Mouse (Mus musculus) CH12.LX (cell line): ENCODE measurements around the gene Olfr684.

Source experiments
- CHD2 ChIP-seq: IDR thresholded peaks from 2 replicates; pipeline ENCODE4 v1.6.1; 2011; ENCODE audit warnings: low read length, improper control_type of control experiment
- CTCF ChIP-seq, 2 experiments: IDR thresholded peaks in 1 of 2; conservative IDR thresholded peaks in 1 of 2; 2 replicates each; pipeline ENCODE4 v1.5.1; 2011 to 2012; ENCODE audit warnings: low read depth in 2 of 2, low read length in 2 of 2, improper control_type of control experiment in 1 of 2, inconsistent platforms in 1 of 2, mild to moderate bottlenecking in 1 of 2, moderate library complexity in 1 of 2
- E2F4 ChIP-seq: IDR thresholded peaks from 2 replicates; pipeline ENCODE4 v1.6.1; 2011; ENCODE audit warnings: low read depth, low read length, improper control_type of control experiment; ENCODE audit not compliant: insufficient replicate concordance
- EP300 ChIP-seq: IDR thresholded peaks from 2 replicates; pipeline ENCODE4 v1.6.1; 2011; ENCODE audit warnings: low read length, improper control_type of control experiment
- JUND ChIP-seq: conservative IDR thresholded peaks from 2 replicates; pipeline ENCODE4 v1.6.1; 2011; ENCODE audit warnings: low read depth, low read length, improper control_type of control experiment
- MAZ ChIP-seq: IDR thresholded peaks from 2 replicates; pipeline ENCODE4 v1.6.1; 2012; ENCODE audit warnings: low read depth, mild to moderate bottlenecking, inconsistent platforms, low read length, improper control_type of control experiment, moderate library complexity
- NRF1 ChIP-seq: IDR thresholded peaks from 2 replicates; pipeline ENCODE4 v1.6.1; 2014; ENCODE audit warnings: low read depth, mild to moderate bottlenecking, inconsistent platforms, low read length, improper control_type of control experiment, moderate library complexity
- POLR2A ChIP-seq: IDR thresholded peaks from 2 replicates; pipeline ENCODE4 v1.6.1; 2011; ENCODE audit warnings: low read depth, mild to moderate bottlenecking, improper control_type of control experiment, low read length
- POLR2AphosphoS2 ChIP-seq: IDR thresholded peaks from 2 replicates; pipeline ENCODE4 v1.6.1; 2011; ENCODE audit warnings: low read depth, low read length, improper control_type of control experiment
- ZC3H11A ChIP-seq: IDR thresholded peaks from 2 replicates; pipeline ENCODE4 v1.6.1; 2012; ENCODE audit warnings: low read depth, mild to moderate bottlenecking, inconsistent platforms, low read length, improper control_type of control experiment
- ZKSCAN1 ChIP-seq: IDR thresholded peaks from 2 replicates; pipeline ENCODE4 v1.6.1; 2012; ENCODE audit warnings: low read depth, inconsistent platforms, low read length, improper control_type of control experiment, borderline replicate concordance
- ZMIZ1 ChIP-seq: IDR thresholded peaks from 2 replicates; pipeline ENCODE4 v1.6.1; 2012; ENCODE audit warnings: low read depth, mild to moderate bottlenecking, inconsistent platforms, low read length, improper control_type of control experiment
- ZNF384 ChIP-seq: IDR thresholded peaks from 2 replicates; pipeline ENCODE4 v1.6.1; 2012; ENCODE audit warnings: low read depth, low read length, improper control_type of control experiment, inconsistent platforms

DNA sequence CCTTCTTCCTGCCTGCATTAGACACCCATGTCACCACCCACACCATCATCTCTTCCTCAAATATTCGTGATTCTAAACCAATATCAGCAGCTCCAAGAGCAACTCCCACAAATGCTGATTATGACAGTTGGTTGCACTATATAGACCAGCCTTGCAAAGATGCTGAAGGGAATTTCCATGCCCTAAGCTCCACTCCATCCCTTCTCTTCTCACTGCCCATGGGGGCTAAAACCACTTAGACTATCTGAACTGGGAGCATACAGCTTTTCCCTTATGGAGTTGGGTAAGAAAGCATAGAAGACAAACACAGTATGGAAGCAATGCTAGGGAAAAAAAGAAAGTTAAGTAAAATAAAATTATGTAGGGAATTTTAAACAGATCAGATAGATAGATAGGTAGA is 16.5 kb downstream of the Olfr684 start, which contains the start of gene Olfr683:
- TF ChIP-seq CTCF (conservative IDR thresholded peaks at IDR 0.05 in 1 of 2, IDR thresholded peaks at IDR 0.05 in 1 of 2; ENCODE audit: low read depth in 2 of 2, low read length in 2 of 2): no peak
- no peak for TF ChIP-seq POLR2A
- TF ChIP-seq CHD2: no peak
- no peak for TF ChIP-seq E2F4
- TF ChIP-seq POLR2AphosphoS2: no peak
- TF ChIP-seq ZKSCAN1: no peak
- TF ChIP-seq ZC3H11A: no peak
- no peak for TF ChIP-seq ZMIZ1
- no peak for TF ChIP-seq ZNF384
- no peak for TF ChIP-seq EP300
- no peak for TF ChIP-seq JUND
- no peak for TF ChIP-seq MAZ
- TF ChIP-seq NRF1: no peak
